Mouse (Mus musculus): ENCODE results near the gene Plppr4.

GRCm38 (mm10) chr3:117310801-117311368 is 49.8 kb downstream of the Plppr4 start:
- TF ChIP-seq POLR2A (IDR thresholded peaks at IDR 0.05; ENCODE audit: insufficient read depth, low read depth, low read length) (no peak), CTCF (IDR thresholded peaks at IDR 0.05) (no peak), EP300 (IDR thresholded peaks at IDR 0.05; ENCODE audit: insufficient read depth, low read depth, low read length) (no peak)

Data from heart, adult 2 months (tissue).